Mouse (Mus musculus): ENCODE results near the gene Atp8a2.
A peak's percentile ranks its signal among the peaks of the same experiment; 100 is the strongest.

The Atp8a2 gene

GRCm38 (mm10) chr14:59927804-59928203 is 269.2 kb downstream of the Atp8a2 start:
- no peak for DNase-seq (ENCODE audit: low spot score in 2 of 2)

GRCm38 (mm10) chr14:59919865-59920264 is 277.1 kb downstream of the Atp8a2 start:
- no peak for DNase-seq (ENCODE audit: low spot score in 2 of 2)

DNA sequence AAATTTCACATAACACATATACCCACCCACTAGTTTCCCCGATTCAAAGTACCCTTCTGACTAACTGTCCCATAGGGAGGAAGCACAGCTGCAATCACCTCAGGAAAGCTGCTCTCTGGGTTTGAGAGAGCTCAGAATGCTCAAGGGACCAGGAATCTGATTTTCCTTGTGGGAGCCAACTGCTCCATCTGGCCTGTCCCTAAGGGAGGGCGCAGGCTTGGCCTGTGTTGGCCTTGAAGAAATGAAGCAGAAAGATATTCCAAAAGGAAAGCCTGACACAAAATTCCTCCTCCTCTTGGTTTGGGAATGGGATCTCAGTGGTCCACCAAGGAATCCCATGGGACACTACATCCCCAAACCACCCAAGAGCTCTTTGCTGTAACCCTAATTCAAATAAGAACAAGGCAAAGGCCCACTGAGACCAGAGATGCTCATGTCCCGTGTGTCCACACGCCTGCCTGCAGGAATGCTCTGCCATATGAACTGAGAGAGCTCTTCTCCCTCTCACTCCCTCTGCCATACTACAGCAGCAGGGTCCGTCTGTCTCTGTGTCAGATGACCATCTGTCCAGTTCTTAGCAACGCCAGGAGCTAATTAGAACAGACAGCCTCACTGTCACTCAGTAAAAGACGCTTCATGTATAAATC is 293.4 kb downstream of the Atp8a2 start:
- DNase-seq (ENCODE audit: low spot score in 2 of 2): no peak

- DNase-seq (ENCODE audit: low spot score in 2 of 2): no peak
Measured at GRCm38 (mm10) chr14:59893971-59894370, 303.0 kb downstream of the Atp8a2 start.

GRCm38 (mm10) chr14:59892084-59892483 is 304.9 kb downstream of the Atp8a2 start:
- DNase-seq (ENCODE audit: low spot score in 2 of 2): no peak

DNA sequence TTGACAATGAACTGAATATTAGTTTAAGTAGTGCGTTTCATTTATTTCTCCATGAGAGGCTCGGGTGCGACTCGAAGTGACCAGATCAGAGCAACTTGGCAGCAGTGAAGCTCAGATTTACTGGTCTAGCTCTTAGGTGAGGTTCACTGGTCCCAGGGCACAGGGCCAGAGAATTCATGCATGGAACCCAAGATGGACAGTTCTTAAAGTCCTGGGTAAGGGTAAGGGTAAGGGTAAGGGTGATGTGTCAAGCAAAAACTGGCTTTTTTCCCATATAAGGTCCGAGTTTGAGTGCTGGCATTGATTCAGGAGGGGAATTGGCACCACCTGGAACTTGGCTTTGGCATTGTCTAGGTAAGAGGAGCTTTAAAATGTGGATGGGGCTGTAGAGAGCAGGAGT is 305.5 kb downstream of the Atp8a2 start:
- no peak for DNase-seq (ENCODE audit: low spot score in 2 of 2)

DNA sequence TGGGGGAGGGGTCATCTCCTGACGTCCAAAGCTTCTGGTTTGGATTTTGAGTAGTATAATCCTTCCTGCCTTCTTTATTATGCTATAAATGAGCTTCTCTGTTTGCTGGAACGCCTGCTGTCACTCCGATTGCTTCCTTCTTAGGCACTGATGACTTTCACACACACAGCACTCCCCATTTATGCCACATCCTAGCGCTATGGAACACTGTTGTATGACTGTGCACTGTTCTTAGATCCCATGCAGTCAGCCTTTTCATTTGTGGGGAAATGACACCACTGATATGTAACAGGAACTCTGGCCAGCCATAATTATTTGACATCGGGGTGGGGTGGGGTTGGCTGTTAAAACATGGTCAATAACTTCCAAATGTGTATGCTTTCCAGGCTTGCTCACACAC is 306.2 kb downstream of the Atp8a2 start:
- no peak for DNase-seq (ENCODE audit: low spot score in 2 of 2)

DNA sequence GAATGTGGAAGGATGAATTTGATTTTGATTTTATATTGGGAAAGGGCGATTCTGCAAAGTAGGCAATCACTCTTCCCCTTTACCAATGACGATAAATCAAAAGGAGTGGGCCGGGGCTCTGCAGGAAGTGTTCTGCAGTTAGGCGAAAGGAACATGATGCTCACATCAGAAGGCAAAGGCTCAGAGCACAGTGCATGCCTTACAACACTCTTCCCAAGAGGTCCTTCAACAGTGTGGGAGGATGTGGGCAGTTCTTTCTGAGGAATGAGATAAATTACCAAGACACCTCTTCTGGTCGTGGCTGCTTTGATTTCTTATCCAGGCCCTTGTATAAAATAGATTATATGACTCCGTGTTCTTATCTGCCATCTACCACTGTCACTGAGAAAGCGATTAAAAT is 306.9 kb downstream of the Atp8a2 start:
- no peak for DNase-seq (ENCODE audit: low spot score in 2 of 2)

DNA sequence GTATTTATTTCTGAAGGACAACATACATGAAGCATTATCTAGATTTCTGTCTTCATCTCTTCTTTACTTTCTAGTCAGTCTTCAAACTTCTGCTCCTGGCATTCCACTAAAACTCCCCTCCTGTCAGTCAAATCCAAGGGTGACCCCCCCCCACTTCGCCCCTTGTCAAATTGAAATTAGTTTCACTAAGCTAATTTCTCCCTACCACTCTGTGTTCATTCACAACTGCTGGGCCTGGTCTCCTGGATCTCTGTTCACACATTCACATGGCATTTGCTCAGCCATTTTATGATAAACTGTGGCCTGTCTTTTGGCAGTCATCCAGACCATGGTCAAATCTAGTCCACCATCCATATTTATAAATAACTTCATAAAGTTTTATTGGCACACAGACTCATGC is 308.5 kb downstream of the Atp8a2 start:
- no peak for DNase-seq (ENCODE audit: low spot score in 2 of 2)

DNA sequence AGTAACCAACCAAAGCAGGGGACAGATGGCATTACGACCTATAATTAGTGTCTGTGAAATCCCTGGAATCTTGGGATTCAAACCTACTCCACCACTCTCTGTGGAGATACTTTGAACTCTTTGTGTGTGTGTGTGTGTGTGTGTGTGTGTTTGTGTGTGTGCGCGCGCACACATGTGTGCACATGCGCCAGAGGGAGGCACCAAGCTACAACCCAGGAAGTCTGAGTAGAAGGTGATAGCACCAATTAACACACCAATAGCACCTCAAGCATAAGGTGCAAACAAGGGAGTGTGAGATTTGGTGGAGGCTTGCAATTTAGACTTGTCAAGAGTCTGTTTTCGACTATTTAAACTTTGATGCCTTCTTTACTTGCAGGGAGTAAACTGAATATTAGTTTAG is 308.9 kb downstream of the Atp8a2 start:
- DNase-seq (ENCODE audit: low spot score in 2 of 2): no peak

DNA sequence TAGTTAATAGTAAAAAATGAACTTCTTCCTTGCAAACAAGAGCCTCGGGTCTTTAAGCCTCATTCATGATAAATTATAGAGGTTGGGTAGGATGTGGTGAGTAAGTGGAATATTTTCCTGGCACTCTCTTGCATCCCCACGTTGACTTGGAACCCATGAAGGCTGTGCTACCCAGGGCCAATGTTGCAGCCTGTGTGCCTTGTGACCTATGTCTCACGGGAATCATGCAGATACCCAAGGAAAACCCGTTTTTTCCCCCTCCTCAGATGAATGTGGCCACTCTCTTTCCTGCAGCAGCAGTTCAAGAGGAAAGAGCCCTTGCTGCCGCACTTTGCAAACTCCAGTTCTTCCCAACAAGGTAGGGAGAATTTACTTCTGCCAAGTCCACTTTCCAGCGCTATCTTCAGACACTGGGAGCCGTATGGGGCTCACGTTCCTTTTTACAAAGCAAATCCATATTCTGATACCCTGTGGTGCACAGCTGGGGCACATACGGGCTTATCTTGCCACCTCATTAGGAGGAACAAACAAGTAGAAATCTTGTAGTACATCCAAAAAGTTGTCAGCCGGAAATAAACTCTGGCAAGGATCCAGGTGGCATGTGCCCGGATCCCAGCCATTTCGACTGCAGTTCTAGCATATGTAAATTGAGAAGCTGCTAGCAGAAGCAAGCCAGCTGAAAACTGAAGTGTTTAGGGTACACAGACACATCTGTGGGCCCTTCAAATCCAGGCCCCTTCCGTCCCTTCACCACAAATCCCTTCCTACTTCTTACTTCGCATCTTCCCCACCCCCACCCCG is 309.7 kb downstream of the Atp8a2 start:
- no peak for DNase-seq (ENCODE audit: low spot score in 2 of 2)

DNA sequence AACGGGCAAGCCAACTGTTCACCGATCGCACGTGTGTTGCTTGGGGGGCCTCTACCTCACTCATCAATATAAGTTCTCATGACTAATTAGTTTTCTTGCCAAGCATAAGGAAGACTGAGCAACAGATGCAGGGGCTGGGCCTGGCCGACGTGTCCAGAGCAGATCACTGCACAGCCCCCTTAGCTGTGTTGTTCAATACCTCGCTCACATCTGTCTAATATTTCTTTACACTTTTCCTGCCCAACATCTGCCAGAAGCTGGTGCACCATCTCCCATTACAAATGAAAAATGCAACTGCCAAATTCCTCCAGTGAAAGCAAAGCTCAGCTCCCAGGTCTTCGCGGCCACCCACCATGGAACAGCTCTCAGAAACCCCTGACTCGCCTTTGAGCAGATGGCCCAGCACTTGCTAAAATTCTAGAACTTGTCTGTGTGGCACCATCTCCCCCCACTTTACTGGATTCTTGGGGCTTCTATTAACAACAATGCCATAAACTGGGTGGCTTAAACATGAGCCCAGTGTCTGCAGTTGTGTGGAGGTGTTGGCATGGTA is 313.4 kb downstream of the Atp8a2 start:
- no peak for DNase-seq (ENCODE audit: low spot score in 2 of 2)

GRCm38 (mm10) chr14:59880829-59881228 is 316.1 kb downstream of the Atp8a2 start:
- no peak for DNase-seq (ENCODE audit: low spot score in 2 of 2)

DNA sequence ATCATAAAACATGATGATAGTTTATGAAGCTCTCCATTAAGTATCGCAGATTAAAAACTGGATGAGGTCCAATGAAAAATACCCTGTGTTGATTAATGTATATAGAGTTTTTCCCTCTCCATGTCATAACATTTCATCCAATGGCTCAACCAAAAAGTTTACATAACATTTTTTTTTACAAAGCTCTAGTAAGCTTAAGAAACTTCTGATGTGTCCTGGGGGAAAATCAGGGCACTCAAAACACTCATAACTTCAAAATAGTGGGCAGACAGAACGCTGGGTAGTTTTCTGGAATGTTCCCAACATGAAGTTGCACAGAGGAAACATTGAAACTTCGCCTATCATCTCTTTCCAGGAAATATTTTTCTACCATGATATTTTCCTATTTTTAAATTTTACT is 318.7 kb downstream of the Atp8a2 start:
- no peak for DNase-seq (ENCODE audit: low spot score in 2 of 2)

DNA sequence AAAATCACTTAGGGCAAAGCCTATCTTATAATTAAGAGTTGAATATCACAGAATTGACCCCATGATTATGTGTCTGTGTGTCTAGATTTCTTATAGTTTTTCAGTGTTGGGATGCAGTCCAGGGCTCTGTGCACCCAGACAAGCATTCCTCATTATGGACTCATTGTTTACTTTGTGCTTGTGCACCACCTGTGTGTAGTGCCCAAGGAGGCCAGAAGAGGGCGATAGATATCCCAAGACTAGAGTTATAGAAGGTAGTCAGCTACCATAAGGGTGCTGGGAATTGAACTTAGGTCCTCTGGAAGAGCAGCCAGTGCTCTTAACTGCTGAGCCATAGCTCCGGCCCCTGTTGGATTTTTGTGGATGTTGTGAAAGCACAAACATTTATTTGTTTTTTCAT is 320.5 kb downstream of the Atp8a2 start:
- DNase-seq (ENCODE audit: low spot score in 2 of 2): no peak

GRCm38 (mm10) chr14:59868369-59868768 is 328.6 kb downstream of the Atp8a2 start:
- DNase-seq (ENCODE audit: low spot score in 2 of 2): no peak

DNA sequence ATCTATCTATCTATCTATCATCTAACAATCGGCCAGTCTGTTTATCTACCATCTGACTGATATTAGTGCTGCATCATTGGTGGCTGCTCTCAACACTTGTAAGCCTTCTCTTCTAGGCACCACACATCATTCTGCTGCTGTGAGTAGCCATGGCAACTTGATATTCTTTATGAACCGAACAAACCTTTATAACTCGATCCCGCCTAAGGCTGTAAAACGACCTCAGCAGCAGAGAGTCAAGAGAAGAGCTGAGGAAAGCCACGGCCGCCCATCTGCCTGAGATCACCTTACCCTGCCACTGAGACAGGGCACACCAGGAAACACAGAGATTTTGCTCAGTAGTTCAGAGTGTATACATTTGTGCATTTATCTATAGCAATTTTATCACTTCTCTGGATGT is 329.2 kb downstream of the Atp8a2 start:
- no peak for DNase-seq (ENCODE audit: low spot score in 2 of 2)

- no peak for DNase-seq (ENCODE audit: low spot score in 2 of 2)
Measured at GRCm38 (mm10) chr14:59866001-59866400, 331.0 kb downstream of the Atp8a2 start.

GRCm38 (mm10) chr14:59862351-59862750 is 334.6 kb downstream of the Atp8a2 start:
- DNase-seq (ENCODE audit: low spot score in 2 of 2): no peak

- no peak for DNase-seq (ENCODE audit: low spot score in 2 of 2)
Measured at GRCm38 (mm10) chr14:59859830-59860229, 337.1 kb downstream of the Atp8a2 start.

DNA sequence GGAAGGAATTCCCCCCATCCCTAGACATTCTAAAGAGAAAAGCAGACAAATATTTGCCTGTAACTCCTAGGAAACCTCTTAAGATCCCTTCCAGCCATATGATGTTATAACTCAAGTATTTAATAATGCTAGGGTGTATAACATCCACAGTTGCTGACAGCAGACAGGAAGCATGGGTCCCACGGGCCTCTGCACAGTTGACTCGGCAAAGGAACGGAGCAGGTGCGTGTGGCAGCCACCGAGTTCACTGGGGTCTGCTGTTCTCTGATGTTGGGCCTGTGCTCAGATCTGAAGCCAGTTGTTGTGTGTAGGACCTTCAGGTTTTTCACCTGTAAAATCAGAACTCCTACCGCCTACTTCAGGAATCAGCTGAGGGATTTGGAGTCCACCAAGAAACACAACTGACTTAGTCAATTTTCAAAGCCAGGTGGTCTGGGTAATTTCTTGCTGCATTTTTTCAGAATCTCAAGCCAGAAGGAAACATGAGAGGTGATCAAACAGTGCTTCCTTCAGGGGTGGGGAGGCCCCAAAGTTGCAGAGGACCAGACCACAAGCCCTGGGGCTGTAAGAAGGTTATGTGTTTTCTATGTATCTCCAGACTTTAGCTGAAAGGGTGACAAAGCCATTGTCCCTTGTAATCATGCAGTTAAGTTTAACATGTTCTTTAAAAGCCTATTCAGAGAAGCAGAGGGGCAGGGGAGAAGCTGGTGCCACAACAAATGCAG is 338.3 kb downstream of the Atp8a2 start:
- no peak for DNase-seq (ENCODE audit: low spot score in 2 of 2)

GRCm38 (mm10) chr14:59853139-59853538 is 343.8 kb downstream of the Atp8a2 start:
- peak; percentile 6 to 25 for DNase-seq (ENCODE audit: low spot score in 2 of 2)
